Mouse (Mus musculus): ENCODE results near the gene Spata6.

Gene Spata6

GRCm38 (mm10) chr4:111719776-111720661, at the start of gene Spata6:
Spata6 (plus strand) TSS chr4:111719984.
- DNase-seq (ENCODE audit: low read depth, low spot score): peak; percentile 85

- peak; percentile 5 for DNase-seq (ENCODE audit: low read depth, low spot score)
Measured at GRCm38 (mm10) chr4:111670566-111671421, 49.0 kb upstream of the Spata6 start.

- DNase-seq (ENCODE audit: low read depth, low spot score): no peak
Measured at GRCm38 (mm10) chr4:111671440-111671839, 48.3 kb upstream of the Spata6 start.

GRCm38 (mm10) chr4:111673904-111674303, 45.9 kb upstream of the Spata6 start:
- DNase-seq (ENCODE audit: low read depth, low spot score): no peak

GRCm38 (mm10) chr4:111681926-111682325, 37.9 kb upstream of the Spata6 start:
- no peak for DNase-seq (ENCODE audit: low read depth, low spot score)

- no peak for DNase-seq (ENCODE audit: low read depth, low spot score)
Measured at GRCm38 (mm10) chr4:111682793-111683192, 37.0 kb upstream of the Spata6 start.

- DNase-seq (ENCODE audit: low read depth, low spot score): no peak
Measured at GRCm38 (mm10) chr4:111683843-111684242, 35.9 kb upstream of the Spata6 start.

- DNase-seq (ENCODE audit: low read depth, low spot score): no peak
Measured at GRCm38 (mm10) chr4:111685951-111686350, 33.8 kb upstream of the Spata6 start.

- peak; percentile 27 for DNase-seq (ENCODE audit: low read depth, low spot score)
Measured at GRCm38 (mm10) chr4:111686951-111687350, 32.8 kb upstream of the Spata6 start.

- DNase-seq (ENCODE audit: low read depth, low spot score): peak; percentile 37
Measured at GRCm38 (mm10) chr4:111687613-111688012, 32.2 kb upstream of the Spata6 start.

GRCm38 (mm10) chr4:111691057-111691543, 28.7 kb upstream of the Spata6 start:
- no peak for DNase-seq (ENCODE audit: low read depth, low spot score)

GRCm38 (mm10) chr4:111701381-111701780, 18.4 kb upstream of the Spata6 start:
- no peak for DNase-seq (ENCODE audit: low read depth, low spot score)

GRCm38 (mm10) chr4:111704126-111704525, 15.7 kb upstream of the Spata6 start:
- no peak for DNase-seq (ENCODE audit: low read depth, low spot score)

GRCm38 (mm10) chr4:111704975-111705374, 14.8 kb upstream of the Spata6 start:
- DNase-seq (ENCODE audit: low read depth, low spot score): no peak

- peak; percentile 8 for DNase-seq (ENCODE audit: low read depth, low spot score)
Measured at GRCm38 (mm10) chr4:111719296-111719695, 488 bp upstream of the Spata6 start.

- DNase-seq (ENCODE audit: low read depth, low spot score): no peak
Measured at GRCm38 (mm10) chr4:111720662-111721003, 849 bp downstream of the Spata6 start.

- peak; percentile 20 for DNase-seq (ENCODE audit: low read depth, low spot score)
Measured at GRCm38 (mm10) chr4:111721121-111721840, 1.5 kb downstream of the Spata6 start.

- DNase-seq (ENCODE audit: low read depth, low spot score): no peak
Measured at GRCm38 (mm10) chr4:111737551-111737950, 17.8 kb downstream of the Spata6 start.

GRCm38 (mm10) chr4:111780533-111780932, 60.7 kb downstream of the Spata6 start:
- DNase-seq (ENCODE audit: low read depth, low spot score): no peak

- DNase-seq (ENCODE audit: low read depth, low spot score): no peak
Measured at GRCm38 (mm10) chr4:111799892-111800291, 80.1 kb downstream of the Spata6 start.

GRCm38 (mm10) chr4:111803164-111803563, 83.4 kb downstream of the Spata6 start:
- DNase-seq (ENCODE audit: low read depth, low spot score): no peak

- DNase-seq (ENCODE audit: low read depth, low spot score): no peak
Measured at GRCm38 (mm10) chr4:111817478-111817877, 97.7 kb downstream of the Spata6 start.

Measured in skeletal muscle tissue, adult 2 months (tissue).